ENCODE assay signal across 8 mouse cellular contexts in genomic region chr17:35822564-35822963, GRCm38 (mm10). TPM values are rescaled to one million over a fixed set of nuclear protein-coding genes. Genes with fewer than 3 reads are reported as not detected.
A peak's percentile ranks its signal among the peaks of the same experiment; 100 is the strongest.
DNase-seq lines count a peak whose midpoint lies in the region; ATAC-seq and TF ChIP-seq lines count a peak whose summit lies in the region.

No protein-coding gene starts in this region.

- H3K27ac ChIP-seq in heart, embryonic 14.5 days (replicated peaks in 1 of 2; ENCODE audit: control insufficient read depth in 1 of 2, insufficient read depth in 1 of 2, low read depth in 2 of 2, low read length in 2 of 2): peak overlapping the region; percentile 69 to 89
- peak overlapping the region; percentile 89 for H3K27ac ChIP-seq in forebrain, embryonic 12.5 days
- peak overlapping the region; percentile 97 for H3K27ac ChIP-seq in liver, embryonic 13.5 days

- DNase-seq in heart, adult 11 months: no peak
- no peak for DNase-seq in liver, embryonic 13.5 days
- no peak for DNase-seq in adrenal gland, adult 8-10 months
- DNase-seq in cerebellum, postnatal 4 days (ENCODE audit: low spot score in 2 of 2): no peak

- H3K9me3 ChIP-seq in heart, embryonic 14.5 days (ENCODE audit: control insufficient read depth, low read length): no peaks in the 10 kb centered on the region
- no peaks in the 10 kb centered on the region for H3K9me3 ChIP-seq in E14TG2a.4 (ENCODE audit: low read length)
- H3K9me3 ChIP-seq in forebrain, embryonic 12.5 days: no peaks in the 10 kb centered on the region
- no peaks in the 10 kb centered on the region for H3K9me3 ChIP-seq in liver, embryonic 13.5 days (replicated peaks)

- no peaks in the 10 kb centered on the region for H3K27me3 ChIP-seq in heart, embryonic 14.5 days (ENCODE audit: control insufficient read depth, insufficient read depth, low read length)
- H3K27me3 ChIP-seq in E14TG2a.4 (ENCODE audit: insufficient read depth, low read length): peaks cover 15% of the 10 kb centered on the region
- peaks cover 15% of the 10 kb centered on the region for H3K27me3 ChIP-seq in forebrain, embryonic 12.5 days
- no peaks in the 10 kb centered on the region for H3K27me3 ChIP-seq in liver, embryonic 13.5 days

- TF ChIP-seq CTCF in E14TG2a.4 (conservative IDR thresholded peaks at IDR 0.05; ENCODE audit: low read length): no peak

- H3K36me3 ChIP-seq in heart, embryonic 14.5 days (ENCODE audit: control insufficient read depth, insufficient read depth, low read length): peaks cover 32% of the 10 kb centered on the region
- peaks cover 32% of the 10 kb centered on the region for H3K36me3 ChIP-seq in E14TG2a.4 (ENCODE audit: insufficient read depth, low read length)
- peaks cover 28% of the 10 kb centered on the region for H3K36me3 ChIP-seq in forebrain, embryonic 12.5 days (replicated peaks)
- peaks cover 27% of the 10 kb centered on the region for H3K36me3 ChIP-seq in liver, embryonic 13.5 days

- peak overlapping the region; percentile 95 for H3K4me2 ChIP-seq in heart, embryonic 14.5 days (ENCODE audit: low read length)
- H3K4me2 ChIP-seq in forebrain, embryonic 12.5 days: peak overlapping the region; percentile 81
- H3K4me2 ChIP-seq in liver, embryonic 13.5 days: peak overlapping the region; percentile 97

- H3K4me1 ChIP-seq in heart, embryonic 14.5 days (ENCODE audit: control insufficient read depth in 2 of 2, insufficient read depth in 2 of 2, low read length in 2 of 2): peaks cover 2 to 22% of the 10 kb centered on the region in 2 experiments; a peak in 3 of 4 replicates
- H3K4me1 ChIP-seq in E14TG2a.4 (replicated peaks; ENCODE audit: low read depth, low read length): peaks cover 41% of the 10 kb centered on the region
- H3K4me1 ChIP-seq in forebrain, embryonic 12.5 days: peaks cover 35% of the 10 kb centered on the region
- peaks cover 77% of the 10 kb centered on the region for H3K4me1 ChIP-seq in liver, embryonic 13.5 days (replicated peaks)

- H3K4me3 ChIP-seq in heart, embryonic 14.5 days (ENCODE audit: control insufficient read depth in 1 of 2, insufficient read depth in 1 of 2, low read depth in 1 of 2, low read length in 2 of 2): peak overlapping the region; percentile 70 to 76
- peak overlapping the region; percentile 88 for H3K4me3 ChIP-seq in E14TG2a.4 (replicated peaks; ENCODE audit: low read length)
- H3K4me3 ChIP-seq in forebrain, embryonic 12.5 days (replicated peaks): peak overlapping the region; percentile 70
- peak overlapping the region; percentile 84 for H3K4me3 ChIP-seq in liver, embryonic 13.5 days (replicated peaks)

- whole genome bisulfite sequencing in heart, embryonic 14.5 days: 3% methylated on average over 11 of the region's 11 CpGs
- 1% methylated on average over 11 of the region's 11 CpGs for WGBS in forebrain, embryonic 12.5 days
- 2% methylated on average over 11 of the region's 11 CpGs for WGBS in liver, embryonic 13.5 days (ENCODE audit: insufficient replicate concordance)

- no peak for ATAC-seq in heart, embryonic 14.5 days (ENCODE audit: insufficient number of reproducible peaks, insufficient read depth, low FRiP score, low read depth)
- ATAC-seq in forebrain, embryonic 12.5 days (ENCODE audit: low FRiP score): peak; percentile 19
- peak; percentile 1; the same call in 1 of the 2 replicates for ATAC-seq in liver, embryonic 13.5 days (ENCODE audit: low read depth)
- no peak for ATAC-seq in activated CD4-positive, CD25-positive, alpha-beta regulatory T cell, adult 4 months

- H3K9ac ChIP-seq in heart, embryonic 14.5 days (ENCODE audit: low read length): peak overlapping the region; percentile 91
- peak overlapping the region; percentile 52 for H3K9ac ChIP-seq in forebrain, embryonic 12.5 days
- peak overlapping the region; percentile 93 for H3K9ac ChIP-seq in liver, embryonic 13.5 days

RNA-seq across cellular contexts. Expression of gene Flot1, which starts 0.5 kb away (rescaled TPM):
- 86.8 and 93.7 TPM in 2 replicates for polyA plus RNA-seq in heart, embryonic 14.5 days (2014; fragmentation: Nextera tagmentation; extraction: Ambion mirVana)
- polyA plus RNA-seq in forebrain, embryonic 12.5 days (2016; fragmentation: Nextera tagmentation; extraction: Ambion mirVana): 53.7 and 56.0 TPM in 2 replicates
- polyA plus RNA-seq in liver, embryonic 13.5 days (2015; fragmentation: Nextera tagmentation; extraction: Ambion mirVana): 38.2 and 38.5 TPM in 2 replicates
- 100 to 1,000 TPM in 2 of 4 experiments, 10 to 100 TPM in 2; 57.2 to 117 (median 94.8) TPM for total RNA-seq in adrenal gland, adult 8-10 months (2022)
- 10 to 100 TPM; 19.9 to 22.9 TPM for polyA plus RNA-seq in activated CD4-positive, CD25-positive, alpha-beta regulatory T cell, adult 4 months (2017; shearing (Covaris generic))

RNA-seq across cellular contexts. Expression of gene Ier3, which starts 1.1 kb away (rescaled TPM):
- polyA plus RNA-seq in heart, embryonic 14.5 days (2014; fragmentation: Nextera tagmentation; extraction: Ambion mirVana): 20.8 and 27.3 TPM in 2 replicates
- 4.9 and 5.3 TPM in 2 replicates for polyA plus RNA-seq in forebrain, embryonic 12.5 days (2016; fragmentation: Nextera tagmentation; extraction: Ambion mirVana)
- polyA plus RNA-seq in liver, embryonic 13.5 days (2015; fragmentation: Nextera tagmentation; extraction: Ambion mirVana): 21.6 and 23.2 TPM in 2 replicates
- 10 to 100 TPM in 3 of 4 experiments, 1 to 10 TPM in 1; 8.3 to 19.3 (median 13.7) TPM for total RNA-seq in adrenal gland, adult 8-10 months (2022)
- under 1 TPM; 0.60 TPM for polyA plus RNA-seq in activated CD4-positive, CD25-positive, alpha-beta regulatory T cell, adult 4 months (2017; shearing (Covaris generic))

RNA-seq across cellular contexts. Expression of gene Tubb5, which starts 15.5 kb away (rescaled TPM):
- polyA plus RNA-seq in heart, embryonic 14.5 days (2014; fragmentation: Nextera tagmentation; extraction: Ambion mirVana): 673 and 698 TPM in 2 replicates
- 1,541 and 1,619 TPM in 2 replicates for polyA plus RNA-seq in forebrain, embryonic 12.5 days (2016; fragmentation: Nextera tagmentation; extraction: Ambion mirVana)
- 520 and 547 TPM in 2 replicates for polyA plus RNA-seq in liver, embryonic 13.5 days (2015; fragmentation: Nextera tagmentation; extraction: Ambion mirVana)
- 100 to 1,000 TPM; 141 to 168 (median 159) TPM for total RNA-seq in adrenal gland, adult 8-10 months (2022)
- 100 to 1,000 TPM; 410 to 652 TPM for polyA plus RNA-seq in activated CD4-positive, CD25-positive, alpha-beta regulatory T cell, adult 4 months (2017; shearing (Covaris generic))

RNA-seq across cellular contexts. Expression of gene Mdc1, which starts 18.8 kb away (rescaled TPM):
- 15.3 and 16.1 TPM in 2 replicates for polyA plus RNA-seq in heart, embryonic 14.5 days (2014; fragmentation: Nextera tagmentation; extraction: Ambion mirVana)
- 22.3 and 26.1 TPM in 2 replicates for polyA plus RNA-seq in forebrain, embryonic 12.5 days (2016; fragmentation: Nextera tagmentation; extraction: Ambion mirVana)
- 8.0 and 8.8 TPM in 2 replicates for polyA plus RNA-seq in liver, embryonic 13.5 days (2015; fragmentation: Nextera tagmentation; extraction: Ambion mirVana)
- total RNA-seq in adrenal gland, adult 8-10 months (2022): 10 to 100 TPM; 20.9 to 28.2 (median 24.1) TPM
- 1 to 10 TPM; 4.1 to 6.4 TPM for polyA plus RNA-seq in activated CD4-positive, CD25-positive, alpha-beta regulatory T cell, adult 4 months (2017; shearing (Covaris generic))

RNA-seq across cellular contexts. Expression of gene Nrm, which starts 38.6 kb away (rescaled TPM):
- 44.0 and 44.9 TPM in 2 replicates for polyA plus RNA-seq in heart, embryonic 14.5 days (2014; fragmentation: Nextera tagmentation; extraction: Ambion mirVana)
- polyA plus RNA-seq in forebrain, embryonic 12.5 days (2016; fragmentation: Nextera tagmentation; extraction: Ambion mirVana): 56.2 and 60.5 TPM in 2 replicates
- 23.0 and 25.4 TPM in 2 replicates for polyA plus RNA-seq in liver, embryonic 13.5 days (2015; fragmentation: Nextera tagmentation; extraction: Ambion mirVana)
- total RNA-seq in adrenal gland, adult 8-10 months (2022): 1 to 10 TPM; 2.5 to 5.4 (median 5.0) TPM
- 10 to 100 TPM; 38.4 to 44.7 TPM for polyA plus RNA-seq in activated CD4-positive, CD25-positive, alpha-beta regulatory T cell, adult 4 months (2017; shearing (Covaris generic))

Comparison
In these comparisons a context has a peak if more than half of its experiments do, and no peak if none do; other contexts are left out.
1. ATAC-seq: peak in forebrain, embryonic 12.5 days (single experiment) and liver, embryonic 13.5 days (single experiment); none in heart, embryonic 14.5 days (single experiment) and activated CD4-positive, CD25-positive, alpha-beta regulatory T cell, adult 4 months (single experiment).
2. Peak in every context shown above with its lines, with median percentiles within 50 percentile points of each other: H3K27ac ChIP-seq, H3K4me2 ChIP-seq, H3K4me3 ChIP-seq and H3K9ac ChIP-seq.